Mouse (Mus musculus): ENCODE measurements around the gene Cdh12. TPM values are rescaled to one million over a fixed set of nuclear protein-coding genes. Genes with fewer than 3 reads are reported as not detected.

Cdh12 gene
- polyA plus RNA-seq, 1 experiment, result not detected

DNA sequence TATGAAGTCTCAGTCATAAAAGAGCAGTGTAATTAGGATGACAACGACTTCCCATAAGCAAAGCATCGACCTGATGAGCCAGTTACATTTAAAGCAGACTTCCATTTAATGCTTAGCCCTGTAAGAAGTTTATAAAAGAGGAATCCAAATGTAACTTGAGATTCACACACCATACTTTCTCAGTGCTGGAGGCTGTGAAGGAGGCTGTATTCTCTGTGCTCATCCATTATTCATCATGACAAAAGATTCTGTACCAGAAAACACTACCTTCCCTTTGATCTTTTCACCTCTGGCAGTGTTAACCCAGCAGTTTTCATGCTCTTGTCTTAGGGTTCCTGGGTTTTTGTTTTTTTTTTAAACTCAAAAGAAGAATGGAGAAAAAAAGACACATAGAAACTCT is 414.0 kb downstream of the Cdh12 start:
- Histone ChIP-seq H3K9me3 (no peaks in the 10 kb centered on the region), H3K4me1 (no peaks in the 10 kb centered on the region), H3K27me3 (replicated peaks) (no peaks in the 10 kb centered on the region), H3K4me3 (replicated peaks) (no peak overlapping the region), H3K36me3 (replicated peaks; ENCODE audit: low read length) (no peaks in the 10 kb centered on the region)
- TF ChIP-seq FLI1 (IDR thresholded peaks at IDR 0.05; ENCODE audit: low read length), result no peak
- TF ChIP-seq GATA1 (IDR thresholded peaks at IDR 0.05; ENCODE audit: borderline replicate concordance, low read length), result no peak

DNA sequence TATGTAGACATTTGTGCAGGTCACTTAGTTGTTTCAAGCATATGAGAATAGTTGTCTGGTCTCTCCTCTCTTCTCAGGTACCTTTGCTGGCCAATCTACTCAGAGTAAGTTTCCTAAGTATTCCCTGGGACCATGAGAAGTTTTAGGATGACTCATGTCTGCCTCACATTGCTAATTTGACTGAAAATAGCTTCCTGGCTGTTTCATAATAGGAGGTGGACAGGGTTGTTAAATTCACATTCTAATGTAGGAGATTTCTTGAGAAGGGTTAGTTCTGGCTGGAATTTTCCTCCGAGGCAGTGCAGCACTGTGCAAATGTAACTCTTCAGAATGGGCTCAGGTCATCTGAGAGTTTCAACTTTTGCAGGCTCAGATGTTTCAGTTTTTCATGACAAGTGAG is 423.5 kb downstream of the Cdh12 start:
- H3K4me1 ChIP-seq, result no peaks in the 10 kb centered on the region

DNA sequence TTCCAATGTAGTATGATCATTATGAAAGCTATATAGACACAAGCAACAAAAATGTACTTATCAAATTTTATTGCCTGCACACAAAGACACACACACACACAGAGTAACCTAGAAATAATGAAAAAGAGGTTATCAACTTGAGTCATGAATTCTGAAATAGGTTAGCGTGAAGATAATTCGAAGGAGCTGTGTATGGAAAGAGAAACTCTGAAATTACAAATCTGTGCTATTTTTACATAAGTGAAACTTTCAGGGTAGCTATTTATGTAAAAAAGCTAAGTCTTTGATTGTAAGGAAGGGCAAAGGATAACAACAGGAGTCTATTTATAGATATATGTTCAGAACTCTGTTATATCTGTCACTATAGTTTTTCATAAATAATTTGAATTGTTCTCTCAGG is 427.9 kb downstream of the Cdh12 start:
- TF ChIP-seq GATA1 (IDR thresholded peaks at IDR 0.05; ENCODE audit: borderline replicate concordance, low read length) (no peak), FLI1 (IDR thresholded peaks at IDR 0.05; ENCODE audit: low read length) (no peak)
- no peaks in the 10 kb centered on the region for H3K27me3 ChIP-seq (replicated peaks)
- no peak overlapping the region for H3K4me3 ChIP-seq (replicated peaks)
- H3K4me1 ChIP-seq, result no peaks in the 10 kb centered on the region
- H3K9me3 ChIP-seq, result no peaks in the 10 kb centered on the region
- no peaks in the 10 kb centered on the region for H3K36me3 ChIP-seq (replicated peaks; ENCODE audit: low read length)

More for the DNA sequence above, 423.5 kb downstream of the Cdh12 start:
- Histone ChIP-seq H3K4me3 (replicated peaks) (no peak overlapping the region), H3K27me3 (replicated peaks) (no peaks in the 10 kb centered on the region), H3K36me3 (replicated peaks; ENCODE audit: low read length) (no peaks in the 10 kb centered on the region), H3K9me3 (no peaks in the 10 kb centered on the region)
- TF ChIP-seq FLI1 (IDR thresholded peaks at IDR 0.05; ENCODE audit: low read length) (no peak), GATA1 (IDR thresholded peaks at IDR 0.05; ENCODE audit: borderline replicate concordance, low read length) (no peak)

- Histone ChIP-seq H3K4me1 (no peaks in the 10 kb centered on the region), H3K27me3 (replicated peaks) (no peaks in the 10 kb centered on the region), H3K9me3 (no peaks in the 10 kb centered on the region), H3K36me3 (replicated peaks; ENCODE audit: low read length) (no peaks in the 10 kb centered on the region), H3K4me3 (replicated peaks) (no peak overlapping the region)
- no peak for TF ChIP-seq GATA1 (IDR thresholded peaks at IDR 0.05; ENCODE audit: borderline replicate concordance, low read length)
- TF ChIP-seq FLI1 (IDR thresholded peaks at IDR 0.05; ENCODE audit: low read length), result no peak
Observed at GRCm38 (mm10) chr15:20893471-20893870, 444.4 kb downstream of the Cdh12 start.

DNA sequence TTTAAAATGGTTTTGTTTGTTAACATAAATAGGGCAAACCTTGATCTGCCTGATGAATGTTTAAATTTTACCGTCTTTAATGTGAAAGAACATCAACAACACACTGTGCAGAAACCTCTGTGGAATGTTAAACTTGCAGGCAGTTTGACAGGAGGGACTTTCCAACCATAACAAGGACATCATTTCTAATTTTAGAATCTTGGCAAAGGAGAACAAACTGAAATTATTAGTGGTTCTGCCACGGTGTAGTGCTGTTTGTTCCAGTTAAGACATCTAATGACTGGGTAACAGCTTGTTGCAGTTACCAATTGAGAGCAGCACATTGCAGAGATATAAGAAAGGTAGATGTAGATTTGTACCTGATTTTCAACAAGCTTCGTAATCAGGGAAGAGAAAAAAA is 453.5 kb downstream of the Cdh12 start:
- Histone ChIP-seq H3K4me1 (no peaks in the 10 kb centered on the region), H3K27me3 (replicated peaks) (no peaks in the 10 kb centered on the region), H3K4me3 (replicated peaks) (no peak overlapping the region), H3K36me3 (replicated peaks; ENCODE audit: low read length) (no peaks in the 10 kb centered on the region), H3K9me3 (no peaks in the 10 kb centered on the region)
- TF ChIP-seq FLI1 (IDR thresholded peaks at IDR 0.05; ENCODE audit: low read length) (no peak), GATA1 (IDR thresholded peaks at IDR 0.05; ENCODE audit: borderline replicate concordance, low read length) (no peak)

GRCm38 (mm10) chr15:20928221-20928620 is 479.2 kb downstream of the Cdh12 start:
- no peaks in the 10 kb centered on the region for H3K27me3 ChIP-seq (replicated peaks)
- no peaks in the 10 kb centered on the region for H3K9me3 ChIP-seq
- no peak overlapping the region for H3K4me3 ChIP-seq (replicated peaks)
- no peaks in the 10 kb centered on the region for H3K4me1 ChIP-seq
- TF ChIP-seq GATA1 (IDR thresholded peaks at IDR 0.05; ENCODE audit: borderline replicate concordance, low read length), result no peak
- TF ChIP-seq FLI1 (IDR thresholded peaks at IDR 0.05; ENCODE audit: low read length), result no peak
- H3K36me3 ChIP-seq (replicated peaks; ENCODE audit: low read length), result no peaks in the 10 kb centered on the region

DNA sequence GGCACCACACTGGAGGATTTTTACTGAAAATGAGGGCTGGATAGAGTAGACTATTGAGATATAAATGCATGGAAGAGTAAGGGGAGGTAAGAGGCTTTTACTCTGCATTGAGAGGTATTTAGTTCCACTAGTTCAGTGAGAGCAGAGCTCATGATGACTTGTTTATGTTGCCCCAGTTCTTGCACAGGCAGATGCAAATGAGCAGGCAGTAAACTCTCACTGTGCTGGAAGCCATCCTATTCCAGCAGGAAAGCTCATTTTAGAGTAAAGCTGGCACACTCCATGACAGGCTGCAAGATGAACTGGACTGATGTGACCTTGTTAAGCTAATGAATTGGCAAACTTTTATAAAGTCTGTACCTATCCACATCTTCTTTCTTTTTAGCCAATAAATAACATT is 494.9 kb downstream of the Cdh12 start:
- Histone ChIP-seq H3K36me3 (replicated peaks; ENCODE audit: low read length) (no peaks in the 10 kb centered on the region), H3K9me3 (no peaks in the 10 kb centered on the region), H3K27me3 (replicated peaks) (no peaks in the 10 kb centered on the region), H3K4me1 (no peaks in the 10 kb centered on the region), H3K4me3 (replicated peaks) (no peak overlapping the region)
- TF ChIP-seq FLI1 (IDR thresholded peaks at IDR 0.05; ENCODE audit: low read length) (no peak), GATA1 (IDR thresholded peaks at IDR 0.05; ENCODE audit: borderline replicate concordance, low read length) (no peak)

- H3K9me3 ChIP-seq, result no peaks in the 10 kb centered on the region
- H3K36me3 ChIP-seq (replicated peaks; ENCODE audit: low read length), result no peaks in the 10 kb centered on the region
- TF ChIP-seq GATA1 (IDR thresholded peaks at IDR 0.05; ENCODE audit: borderline replicate concordance, low read length) (no peak), FLI1 (IDR thresholded peaks at IDR 0.05; ENCODE audit: low read length) (no peak)
- no peak overlapping the region for H3K4me3 ChIP-seq (replicated peaks)
- H3K27me3 ChIP-seq (replicated peaks), result no peaks in the 10 kb centered on the region
- no peaks in the 10 kb centered on the region for H3K4me1 ChIP-seq
Observed at GRCm38 (mm10) chr15:20967463-20967862, 518.4 kb downstream of the Cdh12 start.

GRCm38 (mm10) chr15:20971041-20971440 is 522.0 kb downstream of the Cdh12 start:
- no peaks in the 10 kb centered on the region for H3K4me1 ChIP-seq
- no peaks in the 10 kb centered on the region for H3K36me3 ChIP-seq (replicated peaks; ENCODE audit: low read length)
- H3K9me3 ChIP-seq, result no peaks in the 10 kb centered on the region
- H3K27me3 ChIP-seq (replicated peaks), result no peaks in the 10 kb centered on the region
- no peak for TF ChIP-seq FLI1 (IDR thresholded peaks at IDR 0.05; ENCODE audit: low read length)
- no peak for TF ChIP-seq GATA1 (IDR thresholded peaks at IDR 0.05; ENCODE audit: borderline replicate concordance, low read length)
- H3K4me3 ChIP-seq (replicated peaks), result no peak overlapping the region

- TF ChIP-seq GATA1 (IDR thresholded peaks at IDR 0.05; ENCODE audit: borderline replicate concordance, low read length) (no peak), FLI1 (IDR thresholded peaks at IDR 0.05; ENCODE audit: low read length) (no peak)
- H3K27me3 ChIP-seq (replicated peaks), result no peaks in the 10 kb centered on the region
Observed at GRCm38 (mm10) chr15:21000541-21000940, 551.5 kb downstream of the Cdh12 start.

DNA sequence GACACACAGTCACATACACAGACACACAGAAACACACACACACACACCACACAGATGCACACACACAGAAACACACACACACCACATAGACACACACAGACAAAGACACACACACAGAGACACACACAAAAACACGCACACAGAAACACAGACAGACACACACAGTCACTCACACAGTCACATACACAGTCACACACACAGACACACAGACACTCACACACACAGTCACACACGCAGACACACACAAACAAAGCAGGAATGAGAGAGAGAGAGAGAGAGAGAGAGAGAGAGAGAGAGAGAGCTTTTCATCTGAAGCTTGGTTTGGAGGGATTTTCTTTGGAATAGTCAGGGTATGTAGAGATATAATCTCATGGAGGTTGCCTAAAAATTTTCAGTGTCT is 558.9 kb downstream of the Cdh12 start:
- no peaks in the 10 kb centered on the region for H3K36me3 ChIP-seq (replicated peaks; ENCODE audit: low read length)
- no peaks in the 10 kb centered on the region for H3K9me3 ChIP-seq
- H3K4me3 ChIP-seq (replicated peaks), result no peak overlapping the region
- TF ChIP-seq GATA1 (IDR thresholded peaks at IDR 0.05; ENCODE audit: borderline replicate concordance, low read length), result no peak
- TF ChIP-seq FLI1 (IDR thresholded peaks at IDR 0.05; ENCODE audit: low read length), result no peak
- H3K27me3 ChIP-seq (replicated peaks), result no peaks in the 10 kb centered on the region
- H3K4me1 ChIP-seq, result no peaks in the 10 kb centered on the region

More at GRCm38 (mm10) chr15:21000541-21000940, 551.5 kb downstream of the Cdh12 start:
- H3K4me1 ChIP-seq, result no peaks in the 10 kb centered on the region
- no peaks in the 10 kb centered on the region for H3K9me3 ChIP-seq
- no peaks in the 10 kb centered on the region for H3K36me3 ChIP-seq (replicated peaks; ENCODE audit: low read length)
- H3K4me3 ChIP-seq (replicated peaks), result no peak overlapping the region
